Mouse (Mus musculus) bone marrow macrophage, adult 2 months (primary cell): ENCODE measurements around the gene Cars2.

Experiments
- CTCF ChIP-seq: IDR thresholded peaks from 2 replicates; pipeline ENCODE4 v1.5.1; 2012; ENCODE audit warnings: low read depth, mild to moderate bottlenecking, low read length, moderate library complexity
- POLR2A ChIP-seq: IDR thresholded peaks from 2 replicates; pipeline ENCODE4 v1.6.1; 2012; ENCODE audit warnings: mild to moderate bottlenecking, low read depth, low read length, borderline replicate concordance

DNA sequence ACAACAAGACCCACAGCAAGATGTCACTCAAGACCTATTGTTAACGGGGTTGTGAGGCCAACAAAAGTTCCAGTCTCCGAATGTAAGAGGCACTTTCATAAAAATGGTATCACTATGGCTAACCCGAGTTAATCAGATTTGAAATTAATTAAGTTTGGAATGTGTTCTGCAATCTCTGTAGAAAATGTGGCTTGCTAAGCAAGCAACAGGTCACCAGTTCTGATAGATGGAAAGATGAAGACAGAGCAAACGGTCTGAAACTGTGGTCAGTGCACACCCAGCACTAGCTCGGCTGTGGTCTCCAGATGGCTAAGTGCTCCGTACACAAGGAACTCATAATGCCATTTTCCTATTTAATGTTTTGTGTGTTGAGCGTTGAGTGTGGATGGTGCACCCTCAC is 79.9 kb downstream of the Cars2 start:
- TF ChIP-seq CTCF (no peak), POLR2A (no peak)
